Comparison of ENCODE assay signal across 10 mouse cellular contexts in genomic region chr9:107545602-107546001, GRCm38 (mm10). TPM values are rescaled to one million over a fixed set of nuclear protein-coding genes. Genes with fewer than 3 reads are reported as not detected.
DNase-seq lines count a peak whose midpoint lies in the region; ATAC-seq and TF ChIP-seq lines count a peak whose summit lies in the region.
"Had no signal": no experiment of that assay in that cellular context is flagged by ENCODE, and none has a peak within 500 bp of the region (broad histone marks: within the 10 kb centered on the region; RNA-seq: fewer than 3 reads in every experiment).

No protein-coding gene starts in this region.

- no peaks in the 10 kb centered on the region for H3K9me3 ChIP-seq in hindbrain, postnatal 0 days (ENCODE audit: low read length)
- no peaks in the 10 kb centered on the region for H3K9me3 ChIP-seq in liver, embryonic 13.5 days (replicated peaks)

- peak; percentile 96 for TF ChIP-seq CTCF in hindbrain, postnatal 0 days (IDR thresholded peaks at IDR 0.05; ENCODE audit: low read depth)

- H3K36me3 ChIP-seq in hindbrain, postnatal 0 days (ENCODE audit: insufficient read depth, low read length), result no peaks in the 10 kb centered on the region; the same call in 1 of the 2 replicates
- H3K36me3 ChIP-seq in liver, embryonic 13.5 days, result peaks cover 19% of the 10 kb centered on the region

- H3K27ac ChIP-seq in hindbrain, postnatal 0 days, result no peak overlapping the region
- H3K27ac ChIP-seq in liver, embryonic 13.5 days, result no peak overlapping the region

- WGBS in hindbrain, postnatal 0 days, result 6% methylated on average over 3 of the region's 3 CpGs
- 3% methylated on average over 3 of the region's 3 CpGs for WGBS in liver, embryonic 13.5 days (ENCODE audit: insufficient replicate concordance)

- no peaks in the 10 kb centered on the region for H3K27me3 ChIP-seq in hindbrain, postnatal 0 days (ENCODE audit: insufficient read depth, low read length)
- H3K27me3 ChIP-seq in liver, embryonic 13.5 days, result peaks cover 25% of the 10 kb centered on the region

- no peak overlapping the region for H3K4me2 ChIP-seq in hindbrain, postnatal 0 days (ENCODE audit: low read depth, low read length)
- no peak overlapping the region for H3K4me2 ChIP-seq in liver, embryonic 13.5 days

- H3K4me1 ChIP-seq in hindbrain, postnatal 0 days (ENCODE audit: insufficient read depth, low read length), result peaks cover 23% of the 10 kb centered on the region
- peaks cover 54% of the 10 kb centered on the region for H3K4me1 ChIP-seq in liver, embryonic 13.5 days (replicated peaks)

- DNase-seq in adrenal gland, adult (ENCODE audit: inconsistent age in 2 of 2, low spot score in 1 of 2), result peak; percentile 73 to 91
- no peak for DNase-seq in adrenal gland, adult 8-10 months
- peak; percentile 65 for DNase-seq in ovary, postnatal 36 days (ENCODE audit: low spot score)
- DNase-seq in ovary, adult 18-20 months (ENCODE audit: low spot score), result no peak
- DNase-seq in cerebellum, postnatal 25 days, result peak; percentile 83 to 88
- DNase-seq in hindbrain, postnatal 0 days (ENCODE audit: low spot score), result peak; percentile 86
- peak; percentile 64 for DNase-seq in liver, embryonic 13.5 days
- DNase-seq in right cerebral cortex, postnatal 4 days, result peak; percentile 82

- no peak overlapping the region for H3K4me3 ChIP-seq in hindbrain, postnatal 0 days (ENCODE audit: low read length)
- H3K4me3 ChIP-seq in liver, embryonic 13.5 days (replicated peaks), result no peak overlapping the region
- H3K4me3 ChIP-seq: myocyte had no signal

- no peak for ATAC-seq in hindbrain, postnatal 0 days
- ATAC-seq in liver, embryonic 13.5 days (ENCODE audit: low read depth), result no peak

- no peak overlapping the region for H3K9ac ChIP-seq in hindbrain, postnatal 0 days (replicated peaks; ENCODE audit: low read length)
- H3K9ac ChIP-seq in liver, embryonic 13.5 days, result no peak overlapping the region

RNA-seq across cellular contexts. Expression of gene Zmynd10, which starts 1.5 kb away (rescaled TPM):
- total RNA-seq in adrenal gland, adult 8-10 months (2022), result 1 to 10 TPM in 1 of 4 experiments, under 1 TPM in 2, not detected in 1; 0.41 to 1.7 (median 0.62) TPM
- 1.8 and 10.9 TPM in 2 replicates for total RNA-seq in hindbrain, postnatal 0 days (2014; rRNA removed)
- 3.5 and 3.7 TPM in 2 replicates for polyA plus RNA-seq in hindbrain, postnatal 0 days (2015; fragmentation: Nextera tagmentation; extraction: Ambion mirVana)
- 0.21 TPM in 1 of 2 replicates, not detected in the other for polyA plus RNA-seq in liver, embryonic 13.5 days (2015; fragmentation: Nextera tagmentation; extraction: Ambion mirVana)
- total RNA-seq: gastrocnemius, postnatal 36 days had no signal

RNA-seq across cellular contexts. Expression of gene Nprl2, which starts 3.6 kb away (rescaled TPM):
- 10 to 100 TPM; 30.3 to 35.9 (median 32.0) TPM for total RNA-seq in adrenal gland, adult 8-10 months (2022)
- total RNA-seq in hindbrain, postnatal 0 days (2014; rRNA removed), result 58.6 and 70.5 TPM in 2 replicates
- polyA plus RNA-seq in hindbrain, postnatal 0 days (2015; fragmentation: Nextera tagmentation; extraction: Ambion mirVana), result 53.0 and 54.6 TPM in 2 replicates
- 14.3 and 16.0 TPM in 2 replicates for polyA plus RNA-seq in liver, embryonic 13.5 days (2015; fragmentation: Nextera tagmentation; extraction: Ambion mirVana)

RNA-seq across cellular contexts. Expression of gene Cyb561d2, which starts 3.6 kb away (rescaled TPM):
- 10 to 100 TPM; 21.1 to 28.3 (median 25.1) TPM for total RNA-seq in adrenal gland, adult 8-10 months (2022)
- 56.5 and 69.3 TPM in 2 replicates for total RNA-seq in hindbrain, postnatal 0 days (2014; rRNA removed)
- polyA plus RNA-seq in hindbrain, postnatal 0 days (2015; fragmentation: Nextera tagmentation; extraction: Ambion mirVana), result 52.9 and 53.5 TPM in 2 replicates
- 17.4 and 17.7 TPM in 2 replicates for polyA plus RNA-seq in liver, embryonic 13.5 days (2015; fragmentation: Nextera tagmentation; extraction: Ambion mirVana)

RNA-seq across cellular contexts. Expression of gene Rassf1, which starts 5.8 kb away (rescaled TPM):
- total RNA-seq in adrenal gland, adult 8-10 months (2022), result 10 to 100 TPM; 16.1 to 33.1 (median 26.2) TPM
- total RNA-seq in hindbrain, postnatal 0 days (2014; rRNA removed), result 17.6 and 20.2 TPM in 2 replicates
- polyA plus RNA-seq in hindbrain, postnatal 0 days (2015; fragmentation: Nextera tagmentation; extraction: Ambion mirVana), result 30.3 and 31.0 TPM in 2 replicates
- polyA plus RNA-seq in liver, embryonic 13.5 days (2015; fragmentation: Nextera tagmentation; extraction: Ambion mirVana), result 17.5 and 18.2 TPM in 2 replicates

RNA-seq across cellular contexts. Expression of gene Tmem115, which starts 11.9 kb away (rescaled TPM):
- total RNA-seq in adrenal gland, adult 8-10 months (2022), result 10 to 100 TPM; 41.7 to 51.9 (median 46.5) TPM
- 72.6 and 78.4 TPM in 2 replicates for total RNA-seq in hindbrain, postnatal 0 days (2014; rRNA removed)
- polyA plus RNA-seq in hindbrain, postnatal 0 days (2015; fragmentation: Nextera tagmentation; extraction: Ambion mirVana), result 51.6 and 52.3 TPM in 2 replicates
- 16.5 and 18.3 TPM in 2 replicates for polyA plus RNA-seq in liver, embryonic 13.5 days (2015; fragmentation: Nextera tagmentation; extraction: Ambion mirVana)

Comparison
In these comparisons a context has a peak if more than half of its experiments do, and no peak if none do; other contexts are left out.
1. DNase-seq: peak in adrenal gland, adult (2 of 2), ovary, postnatal 36 days (single experiment), cerebellum, postnatal 25 days (2 of 2), hindbrain, postnatal 0 days (single experiment), liver, embryonic 13.5 days (single experiment) and right cerebral cortex, postnatal 4 days (single experiment); none in adrenal gland, adult 8-10 months (single experiment) and ovary, adult 18-20 months (single experiment).